Comparison of ENCODE assay signal across 9 mouse cellular contexts in genomic region chr5:133898025-133898598, GRCm38 (mm10).
DNase-seq lines count a peak whose midpoint lies in the region; ATAC-seq and TF ChIP-seq lines count a peak whose summit lies in the region.
"Had no signal": no experiment of that assay in that cellular context is flagged by ENCODE, and none has a peak within 500 bp of the region (broad histone marks: within the 10 kb centered on the region; RNA-seq: fewer than 3 reads in every experiment).

No protein-coding gene starts in this region.

- TF ChIP-seq CTCF in gastrocnemius, adult 2 months (IDR thresholded peaks at IDR 0.05), result peak; percentile 56
- peak; percentile 69 for TF ChIP-seq CTCF in lung, embryonic 14.5 days (IDR thresholded peaks at IDR 0.05; ENCODE audit: low read depth)

- intact Hi-C loops in gastrocnemius, adult 2 months (cut with DNase I), result no loop called here

- 55% methylated on average over 4 of the region's 4 CpGs for WGBS in lung, embryonic 14.5 days

- H3K4me2 ChIP-seq in lung, embryonic 14.5 days, result no peak overlapping the region

- DNase-seq in gastrocnemius, adult 2 months, result no peak
- DNase-seq in gastrocnemius, postnatal 4 days (ENCODE audit: low spot score in 2 of 2), result no peak
- DNase-seq in lung, embryonic 14.5 days, result peak; percentile 78
- DNase-seq in lung, postnatal 14 days, result no peak
- peak; percentile 55 to 59 for DNase-seq in cerebellum, adult 18-20 months
- DNase-seq in hindlimb bud, embryonic 11.5 days (ENCODE audit: extremely low spot score, low read depth, low spot score), result peak; percentile 20
- no peak for DNase-seq in spleen, postnatal 4 days (ENCODE audit: low spot score in 2 of 2)
- no peak for DNase-seq in urinary bladder, postnatal 10 days (ENCODE audit: low spot score)

- H3K9me3 ChIP-seq in lung, embryonic 14.5 days (ENCODE audit: low read depth, low read length), result no peaks in the 10 kb centered on the region

- no peaks in the 10 kb centered on the region for H3K36me3 ChIP-seq in lung, embryonic 14.5 days (ENCODE audit: insufficient read depth)

- H3K27ac ChIP-seq in gastrocnemius, adult 2 months, result no peak overlapping the region
- H3K27ac ChIP-seq in lung, embryonic 14.5 days (ENCODE audit: low read depth), result no peak overlapping the region
- H3K27ac ChIP-seq: macrophage had no signal

- H3K9ac ChIP-seq in lung, embryonic 14.5 days, result no peak overlapping the region

- no peak overlapping the region for H3K4me3 ChIP-seq in gastrocnemius, adult 2 months
- H3K4me3 ChIP-seq in lung, embryonic 14.5 days (ENCODE audit: low read depth, low read length), result no peak overlapping the region

- H3K27me3 ChIP-seq in lung, embryonic 14.5 days (ENCODE audit: insufficient read depth, low read length), result no peaks in the 10 kb centered on the region

- ATAC-seq in lung, embryonic 14.5 days (ENCODE audit: insufficient read depth), result peak; percentile 54; the same call in 1 of the 2 replicates

- no peaks in the 10 kb centered on the region for H3K4me1 ChIP-seq in lung, embryonic 14.5 days (ENCODE audit: insufficient read depth)

Comparison
In these comparisons a context has a peak if more than half of its experiments do, and no peak if none do; other contexts are left out.
1. DNase-seq: peak in lung, embryonic 14.5 days (single experiment), cerebellum, adult 18-20 months (2 of 2) and hindlimb bud, embryonic 11.5 days (single experiment); none in gastrocnemius, adult 2 months (single experiment), gastrocnemius, postnatal 4 days (0 of 2), lung, postnatal 14 days (single experiment), spleen, postnatal 4 days (0 of 2) and urinary bladder, postnatal 10 days (single experiment).